Mouse (Mus musculus) layer of hippocampus, adult 11-12 months (tissue): ENCODE data around the gene Mxra7.

ENCODE experiments used
- DNase-seq: peaks from one replicate; pipeline ENCODE4 v3.0.0; 2022; ENCODE audit warnings: low spot score

The Mxra7 gene

DNA sequence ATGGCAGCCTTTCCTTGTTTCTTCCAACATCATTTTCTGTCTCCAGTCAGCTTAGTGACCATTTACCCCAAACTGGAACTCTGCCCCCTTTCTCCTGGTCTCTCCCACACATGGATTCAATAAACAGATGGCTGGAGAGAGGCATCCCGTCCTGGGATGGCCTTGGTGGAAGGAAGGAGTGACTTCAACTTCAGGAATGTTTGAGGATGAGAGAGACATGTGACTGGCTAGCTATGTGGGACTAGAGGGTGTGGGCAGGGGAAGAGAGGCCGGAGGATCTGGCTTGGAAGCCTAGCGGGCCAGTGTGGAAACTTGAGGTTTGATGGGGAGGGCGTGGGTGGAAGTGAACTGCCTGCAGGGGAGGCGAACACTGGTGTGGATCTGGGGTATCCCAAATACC is 11.1 kb downstream of the Mxra7 start:
- no peak for DNase-seq

DNA sequence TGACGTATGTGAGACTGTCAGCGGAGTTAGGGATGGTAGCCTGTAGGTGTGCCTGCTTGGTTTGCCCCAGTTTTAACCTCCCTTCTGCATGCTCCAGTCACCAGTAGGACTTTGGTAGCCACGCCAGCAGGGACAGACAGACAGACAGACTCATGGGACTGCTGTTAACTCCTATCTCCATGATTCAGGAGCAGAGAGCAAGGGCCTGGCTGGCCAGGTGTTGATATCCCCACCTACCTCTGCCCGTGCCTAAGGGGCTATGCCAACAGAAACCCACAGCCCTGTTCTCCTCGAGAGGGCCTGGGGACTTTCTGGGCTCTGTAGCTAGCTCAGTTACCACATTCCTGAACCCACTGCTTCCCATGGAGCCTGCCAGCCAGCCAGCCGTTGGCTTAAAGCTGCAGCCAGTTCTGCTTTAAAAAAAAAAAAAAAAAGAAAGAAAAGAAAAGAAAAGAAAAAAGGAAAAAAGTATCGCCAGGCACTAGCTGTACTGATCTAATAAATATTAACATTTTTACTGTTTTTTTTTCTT is 12.9 kb downstream of the Mxra7 start:
- no peak for DNase-seq

- DNase-seq, result no peak
Measured at GRCm38 (mm10) chr11:116814076-116814883, 13.6 kb downstream of the Mxra7 start.

- no peak for DNase-seq
Measured at GRCm38 (mm10) chr11:116813610-116814009, 14.2 kb downstream of the Mxra7 start.

DNA sequence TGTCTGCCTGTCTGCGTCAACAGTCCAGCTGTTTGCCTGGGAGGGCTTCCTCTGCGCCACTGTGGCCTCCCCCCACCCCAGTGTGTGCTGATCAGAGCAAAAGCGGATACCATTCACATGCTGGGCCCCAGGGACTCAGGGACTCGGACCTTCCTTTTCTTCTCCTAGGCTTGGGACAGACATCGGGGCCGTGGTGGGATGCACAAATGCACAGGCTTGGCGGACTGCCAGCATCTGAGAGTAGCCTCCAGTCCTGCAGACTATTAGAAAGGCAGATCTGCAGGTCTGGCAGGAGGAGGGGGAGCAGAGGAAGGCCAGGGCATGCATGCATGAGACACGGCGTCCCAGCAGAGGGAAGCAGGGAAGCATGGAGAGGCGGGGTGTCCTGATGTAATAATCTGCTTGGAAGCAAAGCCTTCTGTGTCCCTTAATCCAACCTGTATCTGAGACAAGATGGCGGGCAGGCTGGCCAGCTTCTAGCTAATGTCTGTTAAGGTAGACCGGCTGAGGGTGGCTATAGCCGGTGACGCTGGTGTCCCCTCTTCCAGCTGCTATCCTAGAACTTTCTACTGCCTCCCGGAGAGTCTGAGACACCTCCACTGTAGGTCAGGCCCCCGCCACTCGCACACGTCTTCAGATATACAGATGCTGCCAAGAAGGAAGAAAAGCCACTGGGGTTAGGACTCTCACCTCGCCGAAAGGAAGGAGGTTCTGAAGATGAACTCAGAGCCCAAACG is 14.9 kb downstream of the Mxra7 start:
- DNase-seq, result no peak

DNA sequence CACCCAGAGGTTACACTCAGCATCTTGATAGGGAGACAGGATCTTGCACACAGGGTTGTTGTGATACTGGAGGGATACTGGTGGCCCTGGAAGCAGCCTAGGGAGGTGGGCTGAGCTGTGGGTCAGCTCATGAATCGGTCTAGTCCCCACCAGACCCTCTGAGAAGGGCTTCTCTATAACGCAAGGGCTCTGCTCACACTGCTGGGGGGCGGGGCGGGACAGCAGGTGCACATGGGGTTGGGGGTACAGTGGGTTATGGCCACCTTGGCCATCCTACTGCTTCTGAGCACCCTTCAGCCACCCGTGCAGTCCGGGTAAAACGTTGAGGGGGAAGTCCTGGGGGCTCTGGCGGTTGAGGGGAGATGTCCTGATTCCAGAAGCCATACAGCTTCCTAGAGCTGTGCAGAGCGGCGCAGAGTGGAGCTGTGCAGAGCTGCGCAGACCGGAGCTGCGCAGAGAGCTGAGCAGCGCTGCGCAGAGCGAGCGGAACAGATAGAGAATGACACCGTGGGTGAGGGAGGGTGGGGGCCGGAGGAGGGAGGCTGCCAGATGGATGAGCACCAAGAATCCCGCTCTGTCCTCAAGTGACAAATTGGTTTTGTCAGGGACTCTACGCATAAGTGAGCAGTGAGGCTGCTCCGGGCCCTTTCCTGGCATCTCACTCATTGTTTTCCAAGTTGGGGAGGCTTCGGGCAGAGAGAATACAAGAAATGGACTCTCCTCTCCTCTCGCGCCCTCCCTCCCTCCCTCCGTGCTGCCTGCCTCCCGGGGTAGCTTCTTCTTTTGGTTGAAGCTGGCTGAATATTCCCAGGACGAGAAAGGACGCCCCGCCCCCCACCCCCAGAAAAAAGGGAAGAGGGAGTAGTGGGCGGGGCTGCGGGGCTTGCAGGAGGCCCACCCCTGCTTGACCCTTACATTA is 16.6 kb downstream of the Mxra7 start:
- DNase-seq, result peak; percentile 77

DNA sequence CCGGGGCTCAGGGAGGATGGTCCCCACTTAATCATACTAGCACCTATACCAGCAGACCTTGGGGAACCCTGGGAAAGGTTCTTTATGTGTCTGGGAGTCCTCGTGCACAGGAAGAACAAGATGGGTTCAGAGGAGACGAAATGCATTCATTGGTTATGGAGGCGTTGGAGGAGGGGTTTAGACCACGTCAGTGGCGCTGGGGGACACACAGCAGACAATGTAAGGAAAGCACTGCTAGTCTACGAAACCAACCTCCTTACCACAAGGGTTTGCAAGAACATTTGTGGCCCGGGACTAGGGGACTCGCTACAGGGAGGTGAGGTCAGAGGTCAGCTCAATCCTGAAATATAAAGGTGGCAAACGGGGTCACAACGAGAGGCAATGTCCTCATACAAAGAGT is 17.3 kb downstream of the Mxra7 start:
- no peak for DNase-seq

GRCm38 (mm10) chr11:116809520-116809919 is 18.3 kb downstream of the Mxra7 start:
- DNase-seq, result no peak

DNA sequence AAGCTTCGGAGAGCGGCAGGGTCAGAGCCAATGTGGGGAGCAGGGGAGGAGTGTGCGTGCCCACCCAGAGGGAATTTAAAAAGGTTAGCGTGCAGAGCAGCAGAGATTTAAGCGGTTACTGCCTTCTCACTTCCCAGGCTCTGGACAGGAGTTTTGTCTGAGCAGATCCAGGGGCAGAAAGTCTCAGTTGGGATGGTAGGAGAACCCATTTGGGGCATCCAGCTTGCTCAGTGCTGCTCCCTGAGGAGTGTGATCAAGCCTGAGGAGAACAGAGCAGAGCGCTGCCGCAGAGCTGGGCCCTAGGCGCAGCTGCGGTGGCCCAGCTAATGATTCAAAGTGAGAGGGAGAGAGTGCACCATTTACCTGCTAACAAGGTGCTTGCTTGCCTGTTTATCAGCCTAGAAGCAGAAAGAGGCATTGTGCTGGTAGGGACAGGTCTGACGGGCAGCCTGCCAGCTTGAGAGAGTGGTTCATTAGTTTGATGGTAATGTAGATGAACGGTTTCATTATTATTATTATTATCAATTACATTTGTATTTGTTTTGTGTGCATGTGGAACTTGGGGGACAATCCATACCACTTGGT is 18.9 kb downstream of the Mxra7 start:
- DNase-seq, result no peak

- peak; percentile 89 for DNase-seq
Measured at GRCm38 (mm10) chr11:116807938-116808606, 19.8 kb downstream of the Mxra7 start.

GRCm38 (mm10) chr11:116807526-116807925 is 20.3 kb downstream of the Mxra7 start:
- DNase-seq, result no peak

DNA sequence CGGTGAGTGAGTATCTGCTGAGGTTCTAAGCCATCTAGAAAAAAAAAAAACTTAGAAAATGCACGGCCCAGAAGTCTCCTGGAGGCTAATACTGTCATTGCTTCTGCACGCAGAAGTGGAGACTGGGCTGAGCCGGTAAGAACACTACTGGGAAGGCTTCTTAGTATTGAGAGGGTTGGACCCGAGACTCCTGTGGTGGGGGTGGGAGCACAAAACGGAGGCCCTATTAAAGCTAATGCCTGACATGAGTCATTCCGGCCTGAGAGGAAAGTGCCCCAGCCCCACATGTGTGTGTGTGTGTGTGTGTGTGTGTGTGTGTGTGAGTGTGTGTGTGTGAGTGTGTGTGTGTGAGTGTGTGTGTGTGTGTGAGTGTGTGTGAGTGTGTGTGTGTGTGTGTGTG is 20.7 kb downstream of the Mxra7 start:
- no peak for DNase-seq

- no peak for DNase-seq
Measured at GRCm38 (mm10) chr11:116806136-116807071, 21.4 kb downstream of the Mxra7 start.

GRCm38 (mm10) chr11:116802709-116803108 is 25.1 kb downstream of the Mxra7 start:
- DNase-seq, result no peak

DNA sequence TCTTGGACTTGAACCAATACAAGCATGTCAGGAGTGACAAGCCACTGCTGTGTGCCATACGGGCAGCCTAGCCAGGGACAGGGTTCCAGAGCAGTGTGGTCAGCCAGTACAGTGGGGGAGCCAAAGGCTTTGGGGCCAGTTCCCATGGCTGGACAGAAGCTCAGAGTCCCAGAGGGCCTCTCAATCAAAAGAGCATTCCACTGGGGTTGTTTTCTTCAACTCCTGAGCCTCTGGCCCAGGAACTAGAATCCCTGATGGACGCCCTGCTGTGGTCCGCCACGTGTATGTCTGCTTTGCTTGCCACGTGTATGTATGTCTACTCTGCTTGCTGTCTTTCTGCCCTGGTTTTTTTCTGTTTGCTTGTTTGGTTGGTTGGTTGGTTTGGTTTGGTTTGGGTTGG is 26.7 kb downstream of the Mxra7 start:
- DNase-seq, result no peak

DNA sequence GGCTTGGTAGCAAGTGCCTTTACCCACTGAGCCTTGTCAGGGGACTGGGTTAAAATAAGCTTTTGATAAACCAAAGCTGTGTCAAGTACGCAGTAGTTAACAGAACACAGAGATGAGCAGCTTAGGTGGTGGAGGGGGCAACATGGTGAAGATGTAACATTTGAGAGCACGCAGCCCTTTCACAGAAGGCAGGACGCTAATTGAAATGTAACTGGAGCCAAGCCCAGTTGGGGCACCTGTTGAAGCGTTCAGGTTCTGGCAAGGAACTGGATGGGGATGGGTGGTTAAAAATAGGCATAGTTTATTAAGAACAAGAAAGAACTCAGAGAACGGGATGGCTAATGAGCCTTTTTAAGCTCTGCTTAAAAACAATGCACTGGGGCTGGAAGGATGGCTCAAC is 28.5 kb downstream of the Mxra7 start:
- DNase-seq, result peak; percentile 55

- DNase-seq, result no peak
Measured at GRCm38 (mm10) chr11:116784221-116784620, 43.6 kb downstream of the Mxra7 start.

DNA sequence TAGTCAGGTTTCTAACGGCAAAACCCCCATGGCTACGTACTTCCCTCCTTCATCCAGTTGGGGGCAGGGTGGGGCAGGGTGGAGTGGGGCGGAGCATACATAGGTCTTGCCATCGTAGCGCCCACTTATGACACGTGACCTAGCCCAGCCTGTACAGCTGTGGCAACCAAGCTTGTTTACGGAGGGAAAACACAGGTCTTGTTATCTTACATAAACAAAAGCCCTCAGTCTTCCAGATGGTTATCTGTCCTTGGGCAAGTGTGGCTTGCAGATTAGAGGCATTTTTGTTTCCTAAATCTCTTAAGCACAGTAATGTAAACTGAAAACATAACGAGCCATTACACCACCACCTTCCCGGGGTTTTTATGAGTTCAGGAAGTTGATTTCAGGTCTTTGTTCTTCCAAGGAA is 45.1 kb downstream of the Mxra7 start:
- DNase-seq, result no peak

DNA sequence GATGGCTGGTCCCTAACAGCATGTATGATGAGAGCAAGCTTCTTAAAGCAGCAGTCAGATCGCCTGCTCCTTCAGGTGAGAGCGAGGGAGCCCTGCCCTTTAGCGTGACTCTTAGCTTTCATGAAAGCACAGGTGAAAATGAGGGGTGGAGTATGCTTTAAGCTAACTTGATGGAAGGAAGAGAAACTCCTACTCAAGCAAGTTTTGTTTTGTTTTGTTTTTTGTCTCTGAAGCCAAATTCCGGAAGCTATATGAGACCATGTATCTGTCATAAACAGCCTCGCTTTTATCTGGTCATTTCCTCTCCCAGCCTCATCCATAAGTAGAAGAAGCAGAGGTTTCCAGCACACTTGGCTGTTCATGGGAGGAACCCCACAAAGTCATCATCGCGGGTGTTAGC is 52.4 kb downstream of the Mxra7 start, which contains the start of gene St6galnac1:
TSS of gene St6galnac1 (minus strand) at position 101 of the 400 bp plus-strand sequence.
- DNase-seq, result no peak

GRCm38 (mm10) chr11:116773205-116773604 is 54.6 kb downstream of the Mxra7 start:
- no peak for DNase-seq
